Mouse (Mus musculus) erythroblast, embryonic 14.5 days (primary cell): ENCODE results near the gene Slc6a3.

Experiments
- GATA1 ChIP-seq: IDR thresholded peaks from 2 replicates; pipeline ENCODE4 v1.6.1; 2012; ENCODE audit warnings: low read length, inconsistent platforms, mixed read lengths
- TAL1 ChIP-seq: IDR thresholded peaks from 3 replicates; pipeline ENCODE4 v1.6.1; 2012; ENCODE audit warnings: low read length, inconsistent platforms, mixed read lengths

GRCm38 (mm10) chr13:73489986-73490385 is 46.6 kb upstream of the Slc6a3 start:
- TF ChIP-seq TAL1 (no peak), GATA1 (no peak)
